Mouse (Mus musculus) liver, postnatal 0 days (tissue): ENCODE results near the gene Fam90a1a. TPM values are rescaled to one million over a fixed set of nuclear protein-coding genes. Genes with fewer than 3 reads are reported as not detected.

Source experiments
- ATAC-seq: fragments of 200-750 bp; cut with Nextera tagmentation; 2 replicates; pipeline ENCODE4 v1.8.0; 2017; ENCODE audit warnings: mild to moderate bottlenecking, moderate library complexity
- DNase-seq: peaks from one replicate; pipeline ENCODE4 v3.0.0-alpha.2; 2016
- H3K27ac ChIP-seq: fragments of 300-500 bp; sonication (generic); 2 replicates; pipeline ENCODE4 v1.5.1; 2014; ENCODE audit warnings: antibody characterized with exemption, moderate library complexity, mild to moderate bottlenecking, low read depth
- H3K27me3 ChIP-seq: fragments of 300-500 bp; sonication (generic); 2 replicates; pipeline ENCODE4 v1.6.1; 2014; ENCODE audit warnings: low read length, control low read depth, mixed read lengths; ENCODE audit not compliant: insufficient read depth
- H3K36me3 ChIP-seq: fragments of 300-500 bp; sonication (generic); replicated peaks from 2 replicates; pipeline ENCODE4 v1.6.1; 2014; ENCODE audit warnings: mild to moderate bottlenecking, control low read depth, low read length, moderate library complexity, mixed read lengths; ENCODE audit not compliant: insufficient read depth
- H3K4me1 ChIP-seq: fragments of 300-500 bp; sonication (generic); 2 replicates; pipeline ENCODE4 v1.6.1; 2014; ENCODE audit warnings: antibody characterized with exemption, mild to moderate bottlenecking, control low read depth; ENCODE audit not compliant: insufficient read depth
- H3K4me2 ChIP-seq: fragments of 300-500 bp; sonication (generic); 2 replicates; pipeline ENCODE4 v1.6.1; 2014; ENCODE audit warnings: low read depth, mild to moderate bottlenecking, low read length, moderate library complexity, mixed read lengths
- H3K4me3 ChIP-seq: fragments of 300-500 bp; sonication (generic); 2 replicates; pipeline ENCODE4 v1.5.1; 2014; ENCODE audit warnings: low read depth, low read length
- H3K9ac ChIP-seq: fragments of 300-500 bp; sonication (generic); replicated peaks from 2 replicates; pipeline ENCODE4 v1.6.1; 2014; ENCODE audit warnings: mild to moderate bottlenecking, moderate library complexity
- H3K9me3 ChIP-seq: fragments of 300-500 bp; sonication (generic); 2 replicates; pipeline ENCODE4 v1.6.1; 2016; ENCODE audit warnings: mild to moderate bottlenecking, control low read depth, low read length, mixed read lengths
- CTCF ChIP-seq: sonication (generic); IDR thresholded peaks from 2 replicates; pipeline ENCODE4 v1.5.1; 2016; ENCODE audit warnings: antibody characterized with exemption, low read depth
- EP300 ChIP-seq: IDR thresholded peaks from 2 replicates; pipeline ENCODE4 v1.6.1; 2016; ENCODE audit warnings: antibody characterized with exemption, low read depth, mild to moderate bottlenecking
- WGBS: fragments of 180-500 bp; shearing (Covaris S2); extraction: QIAGEN DNeasy Blood & Tissue Kit; methylation state at CpG from one replicate; pipeline ENCODE4 v1.1.7; 2014; ENCODE audit not compliant: insufficient replicate concordance; 5-methylcytosine and 5-hydroxymethylcytosine counted together
- polyA plus RNA-seq: library from polyadenylated mRNA; unstranded; fragments of >200 nt; fragmentation: Nextera tagmentation; extraction: Ambion mirVana; gene quantifications from 2 replicates; pipeline ENCODE4 v1.2.1, GENCODE M21; 2015

Fam90a1a gene
- polyA plus RNA-seq, 1 experiment from 2014 or later: not detected

GRCm38 (mm10) chr8:21981664-21982337 lies 23.3 kb downstream of the Fam90a1a start:
- no peaks in the 10 kb centered on the region for H3K9me3 ChIP-seq
- no peaks in the 10 kb centered on the region for H3K27me3 ChIP-seq
- DNase-seq (no peak), ATAC-seq (no peak)
- no peak for TF ChIP-seq EP300
- TF ChIP-seq CTCF: peak; percentile 34; the same call in 1 of the 2 replicates
- 61% methylated on average over 8 of the region's 8 CpGs for WGBS
- H3K4me2 ChIP-seq: no peak overlapping the region
- H3K9ac ChIP-seq: no peak overlapping the region
- no peak overlapping the region for H3K4me3 ChIP-seq
- H3K4me1 ChIP-seq: no peaks in the 10 kb centered on the region
- H3K36me3 ChIP-seq: no peaks in the 10 kb centered on the region
- H3K27ac ChIP-seq: no peak overlapping the region

GRCm38 (mm10) chr8:21992184-21992583 lies 33.7 kb downstream of the Fam90a1a start:
- Histone ChIP-seq H3K27ac (no peak overlapping the region), H3K4me2 (no peak overlapping the region), H3K36me3 (peaks cover 16% of the 10 kb centered on the region), H3K4me3 (no peak overlapping the region), H3K9me3 (no peaks in the 10 kb centered on the region), H3K27me3 (no peaks in the 10 kb centered on the region), H3K4me1 (no peaks in the 10 kb centered on the region), H3K9ac (no peak overlapping the region)
- DNase-seq (no peak), ATAC-seq (no peak)
- peak; percentile 74 for TF ChIP-seq CTCF
- no peak for TF ChIP-seq EP300
- WGBS: 26% methylated on average over 6 of the region's 6 CpGs

GRCm38 (mm10) chr8:21995181-21995580 lies 36.7 kb downstream of the Fam90a1a start:
- TF ChIP-seq EP300 (no peak), CTCF (no peak)
- no peak overlapping the region for H3K9ac ChIP-seq
- H3K9me3 ChIP-seq: no peaks in the 10 kb centered on the region
- WGBS: 47% methylated on average over 3 of the region's 3 CpGs
- no peak overlapping the region for H3K4me2 ChIP-seq
- peaks cover 28% of the 10 kb centered on the region for H3K36me3 ChIP-seq
- no peak overlapping the region for H3K27ac ChIP-seq
- no peaks in the 10 kb centered on the region for H3K27me3 ChIP-seq
- H3K4me1 ChIP-seq: no peaks in the 10 kb centered on the region
- no peak overlapping the region for H3K4me3 ChIP-seq
- ATAC-seq: no peak
- DNase-seq: no peak

- Histone ChIP-seq H3K4me3 (no peak overlapping the region), H3K27ac (no peak overlapping the region), H3K27me3 (no peaks in the 10 kb centered on the region), H3K36me3 (peaks cover 10% of the 10 kb centered on the region; the same call in 1 of the 2 replicates), H3K4me1 (no peaks in the 10 kb centered on the region), H3K9ac (no peak overlapping the region), H3K9me3 (no peaks in the 10 kb centered on the region), H3K4me2 (no peak overlapping the region)
- DNase-seq (no peak), ATAC-seq (no peak)
- TF ChIP-seq EP300 (no peak), CTCF (no peak)
- 87% methylated on average over 14 of the region's 14 CpGs for WGBS
These were observed 46.4 kb downstream of the Fam90a1a start for GRCm38 (mm10) chr8:22004750-22005522.

GRCm38 (mm10) chr8:22006423-22006822 lies 47.9 kb downstream of the Fam90a1a start:
- no peak overlapping the region for H3K27ac ChIP-seq
- no peaks in the 10 kb centered on the region for H3K27me3 ChIP-seq
- DNase-seq (no peak), ATAC-seq (no peak)
- H3K9ac ChIP-seq: no peak overlapping the region
- TF ChIP-seq EP300: no peak
- TF ChIP-seq CTCF: no peak
- no peak overlapping the region for H3K4me2 ChIP-seq
- H3K36me3 ChIP-seq: peaks cover 10% of the 10 kb centered on the region; the same call in 1 of the 2 replicates
- WGBS: 74% methylated on average over 6 of the region's 6 CpGs
- no peak overlapping the region for H3K4me3 ChIP-seq
- no peaks in the 10 kb centered on the region for H3K4me1 ChIP-seq
- H3K9me3 ChIP-seq: no peaks in the 10 kb centered on the region

- WGBS: 68% methylated on average over 3 of the region's 3 CpGs
- Histone ChIP-seq H3K4me3 (no peak overlapping the region), H3K4me1 (no peaks in the 10 kb centered on the region), H3K4me2 (no peak overlapping the region), H3K36me3 (peaks cover 7% of the 10 kb centered on the region), H3K27me3 (no peaks in the 10 kb centered on the region), H3K27ac (no peak overlapping the region), H3K9ac (no peak overlapping the region), H3K9me3 (no peaks in the 10 kb centered on the region)
- TF ChIP-seq EP300 (no peak), CTCF (no peak)
- DNase-seq (no peak), ATAC-seq (no peak)
These were observed 50.9 kb downstream of the Fam90a1a start for GRCm38 (mm10) chr8:22009403-22009802.
